Mouse (Mus musculus) liver, postnatal 0 days (tissue): ENCODE data around the gene Syngr2.

Experiments
- CTCF ChIP-seq: sonication (generic); IDR thresholded peaks from 2 replicates; pipeline ENCODE4 v1.5.1; 2016; ENCODE audit warnings: antibody characterized with exemption, low read depth
- EP300 ChIP-seq: IDR thresholded peaks from 2 replicates; pipeline ENCODE4 v1.6.1; 2016; ENCODE audit warnings: antibody characterized with exemption, low read depth, mild to moderate bottlenecking

GRCm38 (mm10) chr11:117822728-117823241 is 13.3 kb downstream of the Syngr2 start:
- TF ChIP-seq CTCF (no peak), EP300 (no peak)
